28 mouse cellular contexts compared by ENCODE assay signal in genomic region chr3:107122306-107122705, GRCm38 (mm10). TPM values are rescaled to one million over a fixed set of nuclear protein-coding genes. Genes with fewer than 3 reads are reported as not detected.
DNase-seq lines count a peak whose midpoint lies in the region; TF ChIP-seq lines count a peak whose summit lies in the region.
"Had no signal": no experiment of that assay in that cellular context is flagged by ENCODE, and none has a peak within 500 bp of the region (broad histone marks: within the 10 kb centered on the region; RNA-seq: fewer than 3 reads in every experiment).

No protein-coding gene starts in this region.

- no peaks in the 10 kb centered on the region for H3K27me3 ChIP-seq in cerebellum, adult 2 months (ENCODE audit: control insufficient read depth, insufficient read depth, low read length)
- H3K27me3 ChIP-seq: embryonic facial prominence, embryonic 13.5 days; forebrain, embryonic 12.5 days; hindbrain, embryonic 15.5 days; intestine, embryonic 15.5 days; limb, embryonic 13.5 days; liver, embryonic 13.5 days; lung, embryonic 15.5 days; Patski had no signal

- DNase-seq in left cerebral cortex, postnatal 4 days = peak; percentile 63
- no peak for DNase-seq in left cerebral cortex, adult 9 months (ENCODE audit: low spot score in 2 of 2)
- DNase-seq in brain, adult 2 months (ENCODE audit: low read depth, low spot score) = peak; percentile 88
- peak; percentile 81 to 91 for DNase-seq in cerebellum, adult 2 months
- DNase-seq in cerebellum, postnatal 25 days = peak; percentile 76 to 83
- DNase-seq in T-cell, adult 2 months (ENCODE audit: low spot score) = no peak
- no peak for DNase-seq in right cerebral cortex, postnatal 4 days
- DNase-seq: adrenal gland, adult 2 months; gastrocnemius, postnatal 25 days; kidney, adult 9 months; kidney, postnatal 14 days; layer of hippocampus, postnatal 36 days; liver, embryonic 13.5 days; midbrain, embryonic 14.5 days; right cerebral cortex, postnatal 25 days; thymus, postnatal 14 days had no signal

- H3K4me1 ChIP-seq in cerebellum, adult 2 months (ENCODE audit: control insufficient read depth, insufficient read depth, low read length) = peaks cover 5% of the 10 kb centered on the region; the same call in 1 of the 2 replicates
- H3K4me1 ChIP-seq: forebrain, embryonic 12.5 days; hindbrain, embryonic 15.5 days; intestine, embryonic 15.5 days; limb, embryonic 13.5 days; liver, embryonic 13.5 days; lung, embryonic 15.5 days had no signal

- TF ChIP-seq POLR2A in cerebellum, adult 2 months (IDR thresholded peaks at IDR 0.05; ENCODE audit: borderline replicate concordance, insufficient read depth, low read length) = no peak

- TF ChIP-seq CTCF in cerebellum, adult 2 months (IDR thresholded peaks at IDR 0.05; ENCODE audit: borderline replicate concordance, insufficient read depth, low read depth, low read length) = peak; percentile 15; the same call in 1 of the 2 replicates

- H3K27ac ChIP-seq in cerebellum, adult 2 months (ENCODE audit: insufficient read depth, low read length) = no peak overlapping the region
- H3K27ac ChIP-seq: embryonic facial prominence, embryonic 13.5 days; forebrain, embryonic 12.5 days; hindbrain, embryonic 15.5 days; intestine, embryonic 15.5 days; layer of hippocampus, adult 2 months; limb, embryonic 13.5 days; liver, embryonic 13.5 days; lung, embryonic 15.5 days had no signal

- H3K4me3 ChIP-seq in cerebellum, adult 2 months (replicated peaks; ENCODE audit: insufficient read depth, low read depth, low read length) = no peak overlapping the region
- H3K4me3 ChIP-seq: embryonic facial prominence, embryonic 13.5 days; erythroblast, embryonic 14.5 days; forebrain, embryonic 12.5 days; hindbrain, embryonic 15.5 days; intestine, embryonic 15.5 days; layer of hippocampus, adult 2 months; limb, embryonic 13.5 days; liver, embryonic 13.5 days; lung, embryonic 15.5 days had no signal

- intact Hi-C loops in left cerebral cortex, postnatal 4 days (cut with DNase I) = no loop called here

RNA-seq across cellular contexts. Expression of gene Kcna2, which starts 21.4 kb away (rescaled TPM):
- 10 to 100 TPM; 21.6 to 21.8 TPM for total RNA-seq in left cerebral cortex, postnatal 4 days (2021)
- polyA plus RNA-seq in cerebellum, adult 2 months (2012; rRNA removed) = 73.3 and 75.7 TPM in 2 replicates
- total RNA-seq: hematopoietic stem cell, adult 5-6 weeks; megakaryocyte-erythroid progenitor cell, adult 5-6 weeks had no signal
- polyA plus RNA-seq: testis, adult 2 months had no signal

Comparison
In these comparisons a context has a peak if more than half of its experiments do, and no peak if none do; other contexts are left out.
1. DNase-seq: peak in left cerebral cortex, postnatal 4 days (single experiment), brain, adult 2 months (single experiment), cerebellum, adult 2 months (2 of 2) and cerebellum, postnatal 25 days (2 of 2); none in left cerebral cortex, adult 9 months (0 of 2), T-cell, adult 2 months (single experiment) and right cerebral cortex, postnatal 4 days (single experiment).